Comparison of ENCODE assay signal across 8 mouse cellular contexts in the genomic region with DNA sequence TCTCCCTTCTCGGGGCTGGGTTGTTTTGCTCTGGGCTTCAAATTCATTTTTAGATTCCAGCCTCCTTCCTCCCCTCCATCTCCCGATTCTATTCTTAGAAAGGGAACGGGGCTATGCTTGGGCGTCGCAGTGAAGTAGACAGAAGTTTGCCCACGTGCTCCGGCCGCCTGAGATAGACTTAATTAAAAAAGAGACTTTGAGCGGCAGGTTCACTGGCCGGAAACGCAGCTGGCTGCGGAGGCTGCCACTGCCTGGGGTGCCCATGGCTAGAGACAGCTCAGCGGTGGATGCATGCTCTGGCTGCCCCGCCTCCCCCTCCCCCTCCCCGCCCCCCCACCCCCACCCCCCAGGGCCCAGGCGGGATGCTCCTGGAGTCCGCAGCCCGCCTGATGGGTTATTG. TPM values are rescaled to one million over a fixed set of nuclear protein-coding genes. Genes with fewer than 3 reads are reported as not detected.
DNase-seq lines count a peak whose midpoint lies in the region; ATAC-seq and TF ChIP-seq lines count a peak whose summit lies in the region.

No protein-coding gene starts in this region.

- peaks cover 12% of the 10 kb centered on the region for H3K4me1 ChIP-seq in forebrain, embryonic 14.5 days (ENCODE audit: control insufficient read depth, insufficient read depth, low read length)
- H3K4me1 ChIP-seq in heart, postnatal 0 days (ENCODE audit: control insufficient read depth, insufficient read depth): peaks cover 15% of the 10 kb centered on the region
- no peaks in the 10 kb centered on the region for H3K4me1 ChIP-seq in kidney, postnatal 0 days (replicated peaks; ENCODE audit: insufficient read depth, low read length)
- no peaks in the 10 kb centered on the region for H3K4me1 ChIP-seq in liver, embryonic 12.5 days

- 0 out of 2 replicates have a peak overlapping the region, but pooled peaks have one; percentile 25 for H3K9ac ChIP-seq in forebrain, embryonic 14.5 days (ENCODE audit: low read length)
- H3K9ac ChIP-seq in heart, postnatal 0 days (replicated peaks; ENCODE audit: low read depth, low read length): no peak overlapping the region
- H3K9ac ChIP-seq in kidney, postnatal 0 days (ENCODE audit: low read depth, low read length): no peak overlapping the region
- H3K9ac ChIP-seq in liver, embryonic 12.5 days: no peak overlapping the region

- H3K27me3 ChIP-seq in forebrain, embryonic 14.5 days (replicated peaks; ENCODE audit: control insufficient read depth, insufficient read depth, low read length): no peaks in the 10 kb centered on the region
- H3K27me3 ChIP-seq in heart, postnatal 0 days (ENCODE audit: control insufficient read depth, insufficient read depth, low read length): no peaks in the 10 kb centered on the region
- no peaks in the 10 kb centered on the region for H3K27me3 ChIP-seq in kidney, postnatal 0 days (ENCODE audit: insufficient read depth, low read length)
- H3K27me3 ChIP-seq in liver, embryonic 12.5 days (replicated peaks): peaks cover 40% of the 10 kb centered on the region

- WGBS in forebrain, embryonic 14.5 days: 0% methylated on average over 14 of the region's 18 CpGs
- 0% methylated on average over 15 of the region's 18 CpGs for WGBS in heart, postnatal 0 days
- WGBS in kidney, postnatal 0 days: 2% methylated on average over 16 of the region's 18 CpGs
- 8% methylated on average over 16 of the region's 18 CpGs for WGBS in liver, embryonic 12.5 days (ENCODE audit: insufficient replicate concordance)

- H3K9me3 ChIP-seq in forebrain, embryonic 14.5 days (replicated peaks; ENCODE audit: control insufficient read depth, low read length): no peaks in the 10 kb centered on the region
- no peaks in the 10 kb centered on the region for H3K9me3 ChIP-seq in heart, postnatal 0 days (replicated peaks; ENCODE audit: control insufficient read depth, low read length)
- no peaks in the 10 kb centered on the region for H3K9me3 ChIP-seq in kidney, postnatal 0 days (replicated peaks; ENCODE audit: low read length)
- H3K9me3 ChIP-seq in liver, embryonic 12.5 days (replicated peaks): no peaks in the 10 kb centered on the region

- H3K36me3 ChIP-seq in forebrain, embryonic 14.5 days (ENCODE audit: control insufficient read depth, insufficient read depth, low read length): no peaks in the 10 kb centered on the region
- H3K36me3 ChIP-seq in heart, postnatal 0 days (replicated peaks; ENCODE audit: control insufficient read depth, insufficient read depth, low read length): no peaks in the 10 kb centered on the region
- H3K36me3 ChIP-seq in kidney, postnatal 0 days (ENCODE audit: insufficient read depth, low read length): no peaks in the 10 kb centered on the region
- no peaks in the 10 kb centered on the region for H3K36me3 ChIP-seq in liver, embryonic 12.5 days

- peak; percentile 65 for DNase-seq in layer of hippocampus, adult 11-12 months (ENCODE audit: low spot score)
- no peak for DNase-seq in layer of hippocampus, adult 9-10 months (ENCODE audit: low spot score)
- peak; percentile 86 for DNase-seq in forebrain, embryonic 14.5 days (ENCODE audit: low spot score)
- peak; percentile 86 for DNase-seq in heart, postnatal 0 days (ENCODE audit: low spot score)
- DNase-seq in kidney, postnatal 0 days (ENCODE audit: low spot score): peak; percentile 88
- DNase-seq in retina, embryonic 14.5 days (ENCODE audit: low spot score): peak; percentile 76
- DNase-seq in cerebellum, adult 9-11 months: no peak

- peak overlapping the region; percentile 82 for H3K27ac ChIP-seq in forebrain, embryonic 14.5 days (ENCODE audit: low read depth, low read length)
- peak overlapping the region; percentile 76 for H3K27ac ChIP-seq in heart, postnatal 0 days (ENCODE audit: low read depth)
- no peak overlapping the region for H3K27ac ChIP-seq in kidney, postnatal 0 days
- H3K27ac ChIP-seq in liver, embryonic 12.5 days: no peak overlapping the region

- peak overlapping the region; percentile 48 for H3K4me2 ChIP-seq in forebrain, embryonic 14.5 days (ENCODE audit: low read length)
- H3K4me2 ChIP-seq in heart, postnatal 0 days (ENCODE audit: low read depth, low read length): peak overlapping the region; percentile 45
- peak overlapping the region; percentile 36; the same call in 1 of the 2 replicates for H3K4me2 ChIP-seq in kidney, postnatal 0 days (ENCODE audit: low read length)
- H3K4me2 ChIP-seq in liver, embryonic 12.5 days: peak overlapping the region; percentile 12; the same call in 1 of the 2 replicates

- H3K4me3 ChIP-seq in forebrain, embryonic 14.5 days (ENCODE audit: low read depth, low read length): no peak overlapping the region
- H3K4me3 ChIP-seq in heart, postnatal 0 days (ENCODE audit: low read depth, low read length): no peak overlapping the region
- H3K4me3 ChIP-seq in kidney, postnatal 0 days (replicated peaks; ENCODE audit: low read depth, low read length): no peak overlapping the region
- H3K4me3 ChIP-seq in liver, embryonic 12.5 days: no peak overlapping the region

- no peak for TF ChIP-seq EP300 in heart, postnatal 0 days (IDR thresholded peaks at IDR 0.05; ENCODE audit: low read depth)

- ATAC-seq in forebrain, embryonic 14.5 days: peak; percentile 85
- ATAC-seq in heart, postnatal 0 days (ENCODE audit: insufficient read depth, low read depth): peak; percentile 91
- peak; percentile 81 for ATAC-seq in kidney, postnatal 0 days (replicated peaks; ENCODE audit: low FRiP score, low read depth)
- no peak for ATAC-seq in liver, embryonic 12.5 days

- TF ChIP-seq CTCF in heart, postnatal 0 days (IDR thresholded peaks at IDR 0.05; ENCODE audit: low read depth): no peak
- TF ChIP-seq CTCF in kidney, postnatal 0 days (IDR thresholded peaks at IDR 0.05; ENCODE audit: low read depth): no peak

RNA-seq across cellular contexts. Expression of a gene that starts 31.2 kb away (rescaled TPM):
- 6.9 and 8.8 TPM in 2 replicates for polyA plus RNA-seq in forebrain, embryonic 14.5 days (2014; fragmentation: Nextera tagmentation; extraction: Ambion mirVana)
- 6.3 and 12.9 TPM in 2 replicates for total RNA-seq in heart, postnatal 0 days (2014; rRNA removed; ENCODE audit: low replicate concordance)
- 4.3 and 4.4 TPM in 2 replicates for polyA plus RNA-seq in heart, postnatal 0 days (2015; fragmentation: Nextera tagmentation; extraction: Ambion mirVana)
- polyA plus RNA-seq in kidney, postnatal 0 days (2015; fragmentation: Nextera tagmentation; extraction: Ambion mirVana): 5.8 and 6.2 TPM in 2 replicates
- 0.24 and 0.37 TPM in 2 replicates for polyA plus RNA-seq in liver, embryonic 12.5 days (2016; fragmentation: Nextera tagmentation; extraction: Ambion mirVana)

Comparison
In these comparisons a context has a peak if more than half of its experiments do, and no peak if none do; other contexts are left out.
1. DNase-seq: peak in layer of hippocampus, adult 11-12 months (single experiment), forebrain, embryonic 14.5 days (single experiment), heart, postnatal 0 days (single experiment), kidney, postnatal 0 days (single experiment) and retina, embryonic 14.5 days (single experiment); none in layer of hippocampus, adult 9-10 months (single experiment) and cerebellum, adult 9-11 months (single experiment).
2. H3K27ac ChIP-seq: peak in forebrain, embryonic 14.5 days (single experiment) and heart, postnatal 0 days (single experiment); none in kidney, postnatal 0 days (single experiment) and liver, embryonic 12.5 days (single experiment).
3. Peak in every context shown above with its lines, with median percentiles within 50 percentile points of each other: H3K4me2 ChIP-seq.